Mouse (Mus musculus): ENCODE measurements around the gene Celsr1. TPM values are rescaled to one million over a fixed set of nuclear protein-coding genes. Genes with fewer than 3 reads are reported as not detected.
A peak's percentile ranks its signal among the peaks of the same experiment; 100 is the strongest.

Gene Celsr1
- polyA plus RNA-seq, 1 experiment from 2014 or later: 2.0 TPM

DNA sequence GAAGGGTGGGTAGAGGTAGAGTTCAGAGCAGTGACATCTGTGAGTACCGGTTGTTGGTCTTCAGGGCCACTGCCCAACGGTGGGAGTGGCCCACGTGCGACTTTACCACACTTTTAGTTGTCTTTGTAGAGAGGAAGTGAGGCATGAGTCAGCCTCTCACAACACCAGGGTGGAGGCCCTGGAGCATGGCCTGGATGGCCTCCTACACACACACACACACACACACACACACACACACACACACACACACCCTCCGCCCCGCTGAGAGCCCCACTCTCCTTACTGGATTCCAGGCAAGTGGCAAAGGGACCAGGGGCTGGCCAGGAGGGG is 34.0 kb upstream of the Celsr1 start:
- Histone ChIP-seq H3K4me2 (replicated peaks; ENCODE audit: low read depth) (no peak overlapping the region), H3K9me3 (ENCODE audit: control insufficient read depth, low read length) (no peaks in the 10 kb centered on the region), H3K27ac (replicated peaks) (peak overlapping the region; percentile 74), H3K36me3 (ENCODE audit: control insufficient read depth, insufficient read depth, low read length) (no peaks in the 10 kb centered on the region), H3K27me3 (ENCODE audit: control insufficient read depth, insufficient read depth, low read length) (no peaks in the 10 kb centered on the region), H3K4me1 (replicated peaks; ENCODE audit: control insufficient read depth, insufficient read depth) (peaks cover 9% of the 10 kb centered on the region), H3K4me3 (ENCODE audit: low read depth, low read length) (no peak overlapping the region), H3K9ac (ENCODE audit: low read length) (0 out of 2 replicates have a peak overlapping the region, but pooled peaks have one; percentile 18)
- DNase-seq (ENCODE audit: low spot score) (peak; percentile 78), ATAC-seq (ENCODE audit: low FRiP score, low TSS enrichment) (peak; percentile 84)
- 7% methylated on average over 6 of the region's 6 CpGs for WGBS
- TF ChIP-seq CTCF (IDR thresholded peaks at IDR 0.05; ENCODE audit: low read depth) (no peak), EP300 (optimal IDR thresholded peaks at IDR 0.05) (no peak)

DNA sequence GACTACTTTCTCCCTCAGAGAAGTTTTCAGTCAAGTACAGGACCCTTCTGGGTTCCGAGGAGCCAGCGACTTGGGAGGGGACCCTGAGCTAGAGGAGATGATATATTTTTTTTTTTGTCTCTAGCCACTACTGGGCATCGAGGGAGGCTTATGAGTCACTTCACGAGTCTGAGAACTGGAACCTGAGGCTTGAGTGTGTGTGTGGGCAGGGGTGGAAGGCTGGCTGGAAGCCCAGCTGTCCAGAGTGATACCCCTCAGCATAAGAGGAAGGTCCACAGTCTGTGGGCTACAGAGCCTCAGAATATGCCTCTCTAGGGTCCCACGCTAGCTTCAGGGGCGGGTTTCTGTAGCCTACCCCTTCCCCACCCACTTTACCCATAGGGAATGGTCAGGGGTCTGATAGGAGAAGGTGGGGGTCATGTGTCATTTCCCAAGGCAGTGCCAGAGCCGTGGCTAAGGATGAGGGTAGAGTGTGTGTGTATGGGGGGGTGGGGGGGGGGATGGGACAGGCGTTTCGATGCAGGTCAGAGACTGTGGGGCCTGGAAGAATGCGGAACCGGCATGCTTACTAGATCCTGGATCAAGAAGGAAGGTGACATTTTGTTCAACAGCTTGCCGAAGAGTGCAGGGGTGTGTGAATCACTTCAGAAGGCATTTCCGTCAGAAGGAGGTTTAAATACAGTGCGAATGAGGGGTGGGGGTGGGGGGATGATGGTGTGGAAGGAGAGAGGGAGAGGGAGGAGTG is 33.4 kb upstream of the Celsr1 start:
- Histone ChIP-seq H3K27me3 (ENCODE audit: control insufficient read depth, insufficient read depth, low read length) (no peaks in the 10 kb centered on the region), H3K9ac (ENCODE audit: low read length) (no peak overlapping the region), H3K27ac (replicated peaks) (peak overlapping the region; percentile 69), H3K36me3 (ENCODE audit: control insufficient read depth, insufficient read depth, low read length) (no peaks in the 10 kb centered on the region), H3K4me1 (replicated peaks; ENCODE audit: control insufficient read depth, insufficient read depth) (peaks cover 9% of the 10 kb centered on the region), H3K9me3 (ENCODE audit: control insufficient read depth, low read length) (no peaks in the 10 kb centered on the region), H3K4me2 (replicated peaks; ENCODE audit: low read depth) (no peak overlapping the region), H3K4me3 (ENCODE audit: low read depth, low read length) (no peak overlapping the region)
- TF ChIP-seq EP300 (optimal IDR thresholded peaks at IDR 0.05): no peak
- TF ChIP-seq CTCF (IDR thresholded peaks at IDR 0.05; ENCODE audit: low read depth): no peak
- WGBS: 47% methylated on average over 14 of the region's 14 CpGs
- no peak for DNase-seq (ENCODE audit: low spot score)
- ATAC-seq (ENCODE audit: low FRiP score, low TSS enrichment): peak; percentile 43

DNA sequence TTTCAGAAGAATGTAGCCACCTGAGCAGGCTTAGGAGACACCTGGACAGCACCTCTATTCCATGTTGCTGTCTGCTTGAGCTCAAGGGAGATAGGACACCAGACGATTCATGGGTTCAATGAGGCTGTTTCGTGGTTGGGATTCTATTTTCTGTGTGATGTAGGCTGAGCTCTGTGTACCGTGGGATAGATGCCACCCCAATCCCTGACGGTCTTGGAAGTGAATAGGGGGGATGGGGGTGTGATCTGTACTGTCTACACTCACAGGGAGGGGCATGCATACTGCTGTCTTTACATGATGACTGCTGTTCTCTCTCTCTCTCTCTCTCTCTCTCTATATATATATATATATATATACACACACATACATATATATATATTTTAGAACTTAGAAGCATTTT is 31.8 kb upstream of the Celsr1 start:
- no peaks in the 10 kb centered on the region for H3K9me3 ChIP-seq (ENCODE audit: control insufficient read depth, low read length)
- no peak overlapping the region for H3K27ac ChIP-seq (replicated peaks)
- H3K27me3 ChIP-seq (ENCODE audit: control insufficient read depth, insufficient read depth, low read length): no peaks in the 10 kb centered on the region
- H3K4me2 ChIP-seq (replicated peaks; ENCODE audit: low read depth): no peak overlapping the region
- WGBS: 80% methylated on average over 4 of the region's 4 CpGs
- DNase-seq (ENCODE audit: low spot score) (no peak), ATAC-seq (ENCODE audit: low FRiP score, low TSS enrichment) (no peak)
- no peak overlapping the region for H3K4me3 ChIP-seq (ENCODE audit: low read depth, low read length)
- H3K36me3 ChIP-seq (ENCODE audit: control insufficient read depth, insufficient read depth, low read length): no peaks in the 10 kb centered on the region
- TF ChIP-seq EP300 (optimal IDR thresholded peaks at IDR 0.05) (no peak), CTCF (IDR thresholded peaks at IDR 0.05; ENCODE audit: low read depth) (no peak)
- H3K9ac ChIP-seq (ENCODE audit: low read length): no peak overlapping the region
- H3K4me1 ChIP-seq (replicated peaks; ENCODE audit: control insufficient read depth, insufficient read depth): peaks cover 12% of the 10 kb centered on the region

DNA sequence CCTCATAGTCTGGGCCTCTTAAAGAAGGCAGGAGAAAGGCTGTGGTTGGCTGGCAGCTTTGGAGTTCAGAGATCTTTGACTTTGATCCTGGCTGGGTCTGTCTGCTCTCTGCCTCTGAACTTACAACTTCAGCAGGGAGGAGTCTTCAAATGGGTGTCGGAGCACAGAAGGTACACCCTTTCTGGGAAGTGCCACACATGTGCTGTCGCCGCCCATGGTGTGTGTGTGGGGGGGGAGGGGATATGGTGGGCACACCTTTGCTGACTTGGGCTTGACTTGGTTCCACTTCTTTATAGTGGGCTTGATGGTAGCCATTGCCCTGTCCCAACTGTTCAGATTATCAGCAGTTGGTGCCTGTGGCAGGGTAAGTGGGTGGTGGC is 31.3 kb upstream of the Celsr1 start:
- Histone ChIP-seq H3K4me2 (replicated peaks; ENCODE audit: low read depth) (no peak overlapping the region), H3K4me1 (replicated peaks; ENCODE audit: control insufficient read depth, insufficient read depth) (peaks cover 14% of the 10 kb centered on the region), H3K36me3 (ENCODE audit: control insufficient read depth, insufficient read depth, low read length) (no peaks in the 10 kb centered on the region), H3K27me3 (ENCODE audit: control insufficient read depth, insufficient read depth, low read length) (no peaks in the 10 kb centered on the region), H3K9ac (ENCODE audit: low read length) (no peak overlapping the region), H3K27ac (replicated peaks) (0 out of 2 replicates have a peak overlapping the region, but pooled peaks have one; percentile 4), H3K4me3 (ENCODE audit: low read depth, low read length) (no peak overlapping the region), H3K9me3 (ENCODE audit: control insufficient read depth, low read length) (no peaks in the 10 kb centered on the region)
- DNase-seq (ENCODE audit: low spot score) (peak; percentile 54), ATAC-seq (ENCODE audit: low FRiP score, low TSS enrichment) (no peak)
- no peak for TF ChIP-seq CTCF (IDR thresholded peaks at IDR 0.05; ENCODE audit: low read depth)
- no peak for TF ChIP-seq EP300 (optimal IDR thresholded peaks at IDR 0.05)
- 82% methylated on average over 3 of the region's 3 CpGs for WGBS

DNA sequence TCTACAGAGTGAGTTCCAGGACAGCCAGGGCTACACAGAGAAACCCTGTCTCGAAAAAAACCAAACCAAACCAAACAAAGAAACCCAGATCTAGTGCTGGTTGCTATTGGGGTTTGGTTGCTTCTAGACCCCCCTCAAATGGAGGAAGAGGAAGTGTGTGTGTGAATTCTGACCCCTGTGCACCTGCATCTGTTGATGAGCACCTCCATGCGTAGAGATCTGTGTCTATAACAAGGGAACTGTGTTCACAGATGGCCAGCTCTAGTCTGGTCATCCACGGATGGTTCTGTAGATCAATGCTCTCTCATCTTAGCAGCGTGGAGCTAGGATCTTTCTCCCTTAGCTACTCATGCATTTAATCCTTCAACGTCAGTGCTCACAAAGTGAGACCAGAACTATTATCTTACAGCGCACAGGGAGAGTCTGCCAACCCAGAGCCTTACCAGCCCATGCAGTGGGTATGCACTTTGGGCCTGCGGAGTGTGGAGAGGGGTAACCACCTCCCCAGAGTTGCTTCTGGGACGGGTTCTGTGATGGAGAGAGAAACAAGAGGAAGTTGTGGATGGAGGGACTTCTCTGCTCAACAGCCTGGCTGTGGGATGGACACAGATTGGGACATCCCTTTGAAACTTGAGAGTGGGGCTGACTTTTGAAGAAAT is 30.7 kb upstream of the Celsr1 start:
- peaks cover 14% of the 10 kb centered on the region for H3K4me1 ChIP-seq (replicated peaks; ENCODE audit: control insufficient read depth, insufficient read depth)
- DNase-seq (ENCODE audit: low spot score) (no peak), ATAC-seq (ENCODE audit: low FRiP score, low TSS enrichment) (no peak)
- no peaks in the 10 kb centered on the region for H3K27me3 ChIP-seq (ENCODE audit: control insufficient read depth, insufficient read depth, low read length)
- H3K36me3 ChIP-seq (ENCODE audit: control insufficient read depth, insufficient read depth, low read length): no peaks in the 10 kb centered on the region
- no peak overlapping the region for H3K4me2 ChIP-seq (replicated peaks; ENCODE audit: low read depth)
- WGBS: 85% methylated on average over 8 of the region's 8 CpGs
- H3K9me3 ChIP-seq (ENCODE audit: control insufficient read depth, low read length): no peaks in the 10 kb centered on the region
- H3K9ac ChIP-seq (ENCODE audit: low read length): no peak overlapping the region
- 0 out of 2 replicates have a peak overlapping the region, but pooled peaks have one; percentile 4 for H3K27ac ChIP-seq (replicated peaks)
- no peak for TF ChIP-seq EP300 (optimal IDR thresholded peaks at IDR 0.05)
- no peak for TF ChIP-seq CTCF (IDR thresholded peaks at IDR 0.05; ENCODE audit: low read depth)
- no peak overlapping the region for H3K4me3 ChIP-seq (ENCODE audit: low read depth, low read length)

Data from stomach, postnatal 0 days (tissue).